Mouse (Mus musculus) cerebellum, adult 2 months (tissue): ENCODE data around the gene Pex6.

Experiments used
- CTCF ChIP-seq: fragments of 200-500 bp; IDR thresholded peaks from 2 replicates; pipeline ENCODE4 v1.5.1; 2011; ENCODE audit warnings: low read depth, mild to moderate bottlenecking, control low read depth, low read length, moderate library complexity, borderline replicate concordance; ENCODE audit not compliant: insufficient read depth
- POLR2A ChIP-seq: fragments of 200-500 bp; IDR thresholded peaks from 2 replicates; pipeline ENCODE4 v1.6.1; 2011; ENCODE audit warnings: low read length, control low read depth, borderline replicate concordance; ENCODE audit not compliant: insufficient read depth

DNA sequence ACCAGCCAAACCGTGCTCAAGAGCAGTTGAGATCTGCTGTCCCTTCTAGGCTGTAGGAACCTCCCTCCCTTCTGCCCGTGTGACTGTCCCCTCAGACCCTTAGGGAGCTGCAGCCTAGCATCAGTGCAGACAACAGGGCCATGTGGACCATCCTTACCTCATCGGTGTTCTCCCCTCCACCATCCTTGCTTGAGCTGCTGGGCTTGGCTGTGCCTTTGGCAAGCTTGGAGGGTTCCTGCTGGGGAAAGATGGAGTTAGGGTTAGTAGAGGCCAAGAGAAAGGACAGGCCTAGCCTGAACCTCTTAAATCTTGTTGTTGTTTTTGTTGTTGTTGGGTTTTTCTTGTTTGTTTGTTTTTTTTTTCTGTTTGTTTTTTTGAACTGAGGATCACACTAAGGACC is 11.4 kb upstream of the Pex6 start:
- TF ChIP-seq POLR2A (no peak), CTCF (no peak)
